Mouse (Mus musculus): ENCODE results near the gene Map7. TPM values are rescaled to one million over a fixed set of nuclear protein-coding genes. Genes with fewer than 3 reads are reported as not detected.
A peak's percentile ranks its signal among the peaks of the same experiment; 100 is the strongest.

Gene Map7
- polyA plus RNA-seq, 1 experiment from 2014 or later = 7.2 TPM

DNA sequence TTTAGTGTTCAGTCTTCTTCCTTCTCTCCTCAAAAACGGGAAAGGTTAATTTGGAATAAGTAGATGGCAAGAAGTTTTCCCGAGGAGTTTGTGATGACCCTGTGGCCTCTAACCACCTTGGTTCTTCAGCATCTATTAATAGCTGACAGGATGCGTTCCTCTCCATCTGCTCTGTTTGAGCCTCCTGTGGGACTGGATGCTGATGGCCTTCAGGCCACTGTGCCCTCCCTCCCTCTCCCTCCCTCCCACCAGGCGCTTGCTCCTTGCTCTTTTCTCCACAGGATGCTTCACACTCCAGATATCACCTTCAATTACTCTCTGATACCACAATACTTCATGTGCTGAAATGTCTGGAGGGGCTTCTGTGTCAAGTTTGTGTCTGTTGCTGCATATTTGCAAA is 10.5 kb downstream of the Map7 start:
- WGBS = 57% methylated on average over 4 of the region's 4 CpGs
- H3K9ac ChIP-seq (ENCODE audit: low read depth, low read length) = no peak overlapping the region
- no peak overlapping the region for H3K4me2 ChIP-seq
- peaks cover 11% of the 10 kb centered on the region for H3K4me1 ChIP-seq (replicated peaks; ENCODE audit: control insufficient read depth, insufficient read depth, low read length)
- H3K27ac ChIP-seq (ENCODE audit: low read depth, low read length) = no peak overlapping the region
- H3K36me3 ChIP-seq (ENCODE audit: control insufficient read depth, insufficient read depth, low read length) = no peaks in the 10 kb centered on the region
- no peak overlapping the region for H3K4me3 ChIP-seq (ENCODE audit: low read depth, low read length)
- ATAC-seq (replicated peaks; ENCODE audit: low FRiP score) = no peak
- H3K27me3 ChIP-seq (replicated peaks; ENCODE audit: control insufficient read depth, insufficient read depth, low read length) = no peaks in the 10 kb centered on the region
- DNase-seq (ENCODE audit: low spot score) = no peak
- no peaks in the 10 kb centered on the region for H3K9me3 ChIP-seq (ENCODE audit: control insufficient read depth, low read length)

DNA sequence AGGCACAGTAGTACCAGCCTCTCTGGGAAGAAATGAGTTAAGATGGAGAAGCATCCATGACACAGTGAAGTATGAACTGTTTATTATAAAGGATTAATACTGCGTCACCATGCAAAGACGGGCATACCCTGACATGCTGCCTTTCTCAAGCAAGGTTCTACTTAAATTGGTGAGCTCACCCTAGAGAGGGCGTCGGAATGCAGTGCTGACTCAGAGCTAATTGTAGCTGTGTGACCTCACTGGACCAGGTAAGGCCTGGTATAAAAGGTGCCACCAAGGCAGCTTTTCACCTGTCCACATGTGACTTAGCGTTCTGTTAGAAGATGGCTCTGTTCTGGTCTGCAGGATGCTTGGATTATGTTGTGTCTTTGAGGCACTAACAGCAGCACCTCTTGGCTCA is 11.0 kb downstream of the Map7 start:
- Histone ChIP-seq H3K4me1 (replicated peaks; ENCODE audit: control insufficient read depth, insufficient read depth, low read length) (peaks cover 11% of the 10 kb centered on the region), H3K9ac (ENCODE audit: low read depth, low read length) (no peak overlapping the region), H3K4me2 (no peak overlapping the region), H3K27me3 (replicated peaks; ENCODE audit: control insufficient read depth, insufficient read depth, low read length) (no peaks in the 10 kb centered on the region), H3K9me3 (ENCODE audit: control insufficient read depth, low read length) (no peaks in the 10 kb centered on the region), H3K4me3 (ENCODE audit: low read depth, low read length) (no peak overlapping the region), H3K27ac (ENCODE audit: low read depth, low read length) (no peak overlapping the region), H3K36me3 (ENCODE audit: control insufficient read depth, insufficient read depth, low read length) (no peaks in the 10 kb centered on the region)
- ATAC-seq (replicated peaks; ENCODE audit: low FRiP score) = no peak
- 77% methylated on average over 5 of the region's 5 CpGs for WGBS
- no peak for DNase-seq (ENCODE audit: low spot score)

DNA sequence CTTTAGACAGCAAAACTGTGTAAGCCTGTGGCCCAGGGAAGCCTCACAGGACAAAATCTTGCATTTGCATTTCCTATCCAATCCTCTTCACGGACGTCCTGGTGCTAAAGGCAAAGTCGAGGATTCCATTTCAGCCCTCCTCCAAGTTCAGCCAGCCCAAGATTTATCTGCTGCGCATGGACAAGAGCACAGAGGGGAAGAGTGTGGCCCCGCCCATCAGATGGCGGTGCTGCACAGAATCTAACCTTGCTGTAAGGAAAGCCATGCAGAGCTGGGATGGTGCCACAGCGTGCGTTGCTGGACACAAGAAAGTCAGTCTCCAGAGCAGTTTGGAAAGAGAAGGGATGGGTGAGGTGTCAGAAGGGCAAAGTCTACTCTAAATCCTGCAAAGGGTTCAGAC is 12.6 kb downstream of the Map7 start:
- Histone ChIP-seq H3K9me3 (ENCODE audit: control insufficient read depth, low read length) (no peaks in the 10 kb centered on the region), H3K4me1 (replicated peaks; ENCODE audit: control insufficient read depth, insufficient read depth, low read length) (peaks cover 5% of the 10 kb centered on the region; the same call in 1 of the 2 replicates), H3K4me2 (no peak overlapping the region), H3K36me3 (ENCODE audit: control insufficient read depth, insufficient read depth, low read length) (no peaks in the 10 kb centered on the region), H3K4me3 (ENCODE audit: low read depth, low read length) (no peak overlapping the region), H3K9ac (ENCODE audit: low read depth, low read length) (no peak overlapping the region), H3K27ac (ENCODE audit: low read depth, low read length) (no peak overlapping the region), H3K27me3 (replicated peaks; ENCODE audit: control insufficient read depth, insufficient read depth, low read length) (no peaks in the 10 kb centered on the region)
- ATAC-seq (replicated peaks; ENCODE audit: low FRiP score) (no peak), DNase-seq (ENCODE audit: low spot score) (no peak)
- 46% methylated on average over 8 of the region's 8 CpGs for WGBS

DNA sequence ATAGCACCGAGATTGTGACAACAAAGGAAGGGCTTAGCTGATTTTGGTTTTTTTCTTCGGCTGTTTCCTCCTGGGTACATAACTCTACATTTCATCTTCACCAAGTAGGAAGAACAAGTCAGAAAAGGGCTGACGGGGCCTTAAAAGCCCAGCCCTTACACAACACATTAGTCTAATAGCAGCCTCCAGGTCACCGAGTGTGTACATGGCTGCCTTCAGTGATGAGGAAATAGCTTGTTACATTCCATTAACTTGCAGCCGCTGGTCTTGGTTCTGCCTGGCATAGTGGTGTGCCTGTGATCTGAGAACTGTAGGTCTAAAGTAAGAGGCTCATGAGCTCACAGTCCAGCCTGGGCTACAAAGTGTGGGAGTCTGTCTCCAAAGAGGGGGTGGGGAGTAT is 16.5 kb downstream of the Map7 start:
- no peak overlapping the region for H3K27ac ChIP-seq (ENCODE audit: low read depth, low read length)
- H3K4me3 ChIP-seq (ENCODE audit: low read depth, low read length) = no peak overlapping the region
- ATAC-seq (replicated peaks; ENCODE audit: low FRiP score) = no peak
- WGBS = 83% methylated on average over 5 of the region's 5 CpGs
- H3K9ac ChIP-seq (ENCODE audit: low read depth, low read length) = no peak overlapping the region
- peaks cover 5% of the 10 kb centered on the region; the same call in 1 of the 2 replicates for H3K4me1 ChIP-seq (replicated peaks; ENCODE audit: control insufficient read depth, insufficient read depth, low read length)
- no peaks in the 10 kb centered on the region for H3K36me3 ChIP-seq (ENCODE audit: control insufficient read depth, insufficient read depth, low read length)
- H3K4me2 ChIP-seq = no peak overlapping the region
- DNase-seq (ENCODE audit: low spot score) = no peak
- H3K27me3 ChIP-seq (replicated peaks; ENCODE audit: control insufficient read depth, insufficient read depth, low read length) = no peaks in the 10 kb centered on the region
- no peaks in the 10 kb centered on the region for H3K9me3 ChIP-seq (ENCODE audit: control insufficient read depth, low read length)

DNA sequence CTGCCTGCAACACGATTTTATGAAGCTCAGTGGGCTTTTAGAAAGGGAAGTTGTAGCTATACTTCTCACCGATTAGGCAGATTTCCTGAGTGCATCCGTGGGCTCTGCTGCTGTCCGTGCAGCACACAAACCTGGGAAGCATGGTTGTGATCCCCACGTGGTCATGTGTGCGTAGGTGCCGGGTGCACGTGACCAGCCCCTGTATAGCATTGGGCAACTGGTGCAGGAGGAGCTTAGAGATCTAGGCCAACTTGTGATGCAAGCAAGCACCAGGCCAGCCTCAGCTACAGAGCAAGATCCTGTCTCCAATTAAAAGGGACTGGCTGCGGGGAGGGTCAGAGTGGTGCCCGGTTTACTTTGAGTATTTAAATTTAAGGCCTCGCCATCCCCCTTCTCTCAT is 18.5 kb downstream of the Map7 start:
- 60% methylated on average over 11 of the region's 11 CpGs for WGBS
- Histone ChIP-seq H3K9ac (ENCODE audit: low read depth, low read length) (no peak overlapping the region), H3K4me3 (ENCODE audit: low read depth, low read length) (no peak overlapping the region), H3K4me2 (no peak overlapping the region), H3K4me1 (replicated peaks; ENCODE audit: control insufficient read depth, insufficient read depth, low read length) (peaks cover 9% of the 10 kb centered on the region), H3K36me3 (ENCODE audit: control insufficient read depth, insufficient read depth, low read length) (no peaks in the 10 kb centered on the region), H3K27me3 (replicated peaks; ENCODE audit: control insufficient read depth, insufficient read depth, low read length) (no peaks in the 10 kb centered on the region), H3K9me3 (ENCODE audit: control insufficient read depth, low read length) (no peaks in the 10 kb centered on the region), H3K27ac (ENCODE audit: low read depth, low read length) (no peak overlapping the region)
- DNase-seq (ENCODE audit: low spot score) (no peak), ATAC-seq (replicated peaks; ENCODE audit: low FRiP score) (no peak)

DNA sequence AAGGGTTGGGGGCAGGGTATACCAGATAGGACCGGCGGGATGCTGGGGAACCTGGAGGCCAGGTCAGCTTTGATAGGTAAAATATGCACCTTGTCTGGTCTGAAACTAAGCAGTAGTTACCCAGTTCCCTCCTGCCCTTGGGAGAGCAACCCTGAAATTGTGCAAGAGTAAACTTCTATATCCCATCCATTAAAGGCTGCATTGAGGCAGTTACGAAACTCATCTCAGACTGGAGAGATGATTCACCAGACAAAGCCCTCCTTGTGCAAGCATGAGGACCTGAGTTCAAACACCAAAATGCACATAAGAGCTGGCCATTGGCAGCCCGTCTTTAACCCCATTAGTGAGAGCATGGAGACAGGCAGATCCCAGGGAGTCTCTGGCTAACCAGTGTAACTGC is 19.2 kb downstream of the Map7 start:
- Histone ChIP-seq H3K27ac (ENCODE audit: low read depth, low read length) (no peak overlapping the region), H3K36me3 (ENCODE audit: control insufficient read depth, insufficient read depth, low read length) (no peaks in the 10 kb centered on the region), H3K27me3 (replicated peaks; ENCODE audit: control insufficient read depth, insufficient read depth, low read length) (no peaks in the 10 kb centered on the region), H3K9me3 (ENCODE audit: control insufficient read depth, low read length) (no peaks in the 10 kb centered on the region), H3K4me1 (replicated peaks; ENCODE audit: control insufficient read depth, insufficient read depth, low read length) (peaks cover 9% of the 10 kb centered on the region), H3K4me2 (no peak overlapping the region), H3K4me3 (ENCODE audit: low read depth, low read length) (no peak overlapping the region), H3K9ac (ENCODE audit: low read depth, low read length) (no peak overlapping the region)
- DNase-seq (ENCODE audit: low spot score) (no peak), ATAC-seq (replicated peaks; ENCODE audit: low FRiP score) (no peak)
- WGBS = 87% methylated on average over 4 of the region's 4 CpGs

DNA sequence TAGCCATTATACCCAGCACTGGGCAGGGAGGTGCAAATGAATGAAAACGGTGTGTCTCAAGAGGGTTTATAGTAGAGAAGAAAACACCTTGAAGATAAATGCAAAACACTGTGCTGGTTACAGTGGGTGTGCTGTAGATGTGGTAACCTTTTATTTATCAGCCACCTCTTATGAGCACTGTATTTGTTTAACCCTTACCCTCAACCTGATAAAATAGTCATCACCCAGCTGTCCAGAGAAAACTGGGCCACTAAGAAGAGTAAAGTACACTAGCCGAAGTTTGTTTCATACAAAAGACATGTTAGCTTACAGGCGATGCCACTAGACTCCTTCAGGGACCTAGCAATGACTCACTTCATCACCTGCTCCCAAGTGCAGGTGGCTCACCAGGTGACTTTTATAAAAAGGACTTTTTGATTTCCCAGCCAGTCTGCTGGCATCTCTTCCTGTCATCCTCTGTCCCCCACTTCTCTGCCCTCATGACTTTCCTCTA is 21.0 kb downstream of the Map7 start:
- Histone ChIP-seq H3K27me3 (replicated peaks; ENCODE audit: control insufficient read depth, insufficient read depth, low read length) (no peaks in the 10 kb centered on the region), H3K4me2 (no peak overlapping the region), H3K36me3 (ENCODE audit: control insufficient read depth, insufficient read depth, low read length) (no peaks in the 10 kb centered on the region), H3K9ac (ENCODE audit: low read depth, low read length) (no peak overlapping the region), H3K9me3 (ENCODE audit: control insufficient read depth, low read length) (no peaks in the 10 kb centered on the region), H3K4me3 (ENCODE audit: low read depth, low read length) (no peak overlapping the region), H3K4me1 (replicated peaks; ENCODE audit: control insufficient read depth, insufficient read depth, low read length) (peaks cover 9% of the 10 kb centered on the region), H3K27ac (ENCODE audit: low read depth, low read length) (no peak overlapping the region)
- ATAC-seq (replicated peaks; ENCODE audit: low FRiP score) (no peak), DNase-seq (ENCODE audit: low spot score) (no peak)
- 77% methylated on average over 3 of the region's 3 CpGs for WGBS

DNA sequence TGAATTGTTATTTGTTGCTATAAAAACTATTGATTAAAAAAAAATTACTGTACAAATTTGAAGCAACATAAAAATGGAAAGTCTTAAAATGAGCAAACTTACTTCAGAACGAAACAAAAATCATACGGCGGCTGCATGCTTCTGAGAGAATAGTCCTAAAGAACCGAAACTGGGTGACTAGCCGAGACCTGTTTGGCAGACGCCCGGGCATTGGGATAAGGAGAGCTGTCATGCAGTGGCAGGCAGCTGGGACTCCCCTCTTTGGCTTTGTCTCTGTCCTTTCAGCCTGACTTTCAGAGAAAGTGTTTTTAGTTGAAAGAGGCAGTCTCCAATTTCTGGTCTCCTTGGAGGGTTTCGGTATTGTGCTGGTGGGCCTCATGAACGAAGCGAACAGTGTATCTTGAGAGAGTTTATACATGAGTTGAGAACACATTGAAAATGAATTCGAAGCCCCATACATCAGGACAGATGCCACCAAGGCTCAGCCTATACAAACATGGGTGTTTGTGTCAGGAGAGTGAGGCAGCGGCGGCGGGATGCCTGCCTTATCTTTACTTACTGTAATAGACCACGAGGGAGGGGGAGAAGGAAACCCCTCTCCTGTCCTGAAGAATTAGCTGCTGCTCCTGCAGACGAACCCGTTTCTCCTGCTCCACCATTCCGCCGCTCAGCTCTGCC is 21.8 kb downstream of the Map7 start:
- no peak; the same call in 1 of the 2 replicates for ATAC-seq (replicated peaks; ENCODE audit: low FRiP score)
- H3K27ac ChIP-seq (ENCODE audit: low read depth, low read length) = no peak overlapping the region
- H3K4me3 ChIP-seq (ENCODE audit: low read depth, low read length) = peak overlapping the region; percentile 15; the same call in 1 of the 2 replicates

DNA sequence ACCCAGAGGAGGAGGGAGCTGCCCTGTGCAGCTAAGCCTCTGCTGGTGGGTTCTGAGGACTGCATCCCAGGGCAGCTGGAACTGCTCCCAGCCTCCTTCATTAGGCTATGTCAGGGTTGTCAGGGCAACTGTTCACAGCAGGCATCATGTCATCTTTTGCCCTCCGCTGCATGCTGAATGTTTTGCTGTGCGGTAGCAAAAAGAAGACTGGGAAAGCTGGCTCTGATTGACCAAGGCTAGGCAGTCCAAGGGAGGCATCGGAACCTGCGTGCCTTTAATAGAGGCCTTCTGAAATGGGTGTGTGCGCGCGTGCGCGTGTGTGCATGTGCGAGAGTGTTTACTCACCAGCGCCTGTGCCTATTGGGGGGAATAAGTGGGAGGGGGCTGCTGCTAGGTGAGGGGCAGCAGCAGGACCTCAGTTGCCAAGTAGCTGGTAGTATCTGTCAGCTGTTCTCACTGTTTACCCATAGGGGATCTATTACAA is 22.4 kb downstream of the Map7 start:
- Histone ChIP-seq H3K9me3 (ENCODE audit: control insufficient read depth, low read length) (no peaks in the 10 kb centered on the region), H3K4me2 (peak overlapping the region; percentile 59), H3K27me3 (replicated peaks; ENCODE audit: control insufficient read depth, insufficient read depth, low read length) (no peaks in the 10 kb centered on the region), H3K4me3 (ENCODE audit: low read depth, low read length) (no peak overlapping the region), H3K27ac (ENCODE audit: low read depth, low read length) (no peak overlapping the region), H3K36me3 (ENCODE audit: control insufficient read depth, insufficient read depth, low read length) (no peaks in the 10 kb centered on the region), H3K4me1 (replicated peaks; ENCODE audit: control insufficient read depth, insufficient read depth, low read length) (peaks cover 9% of the 10 kb centered on the region), H3K9ac (ENCODE audit: low read depth, low read length) (no peak overlapping the region)
- ATAC-seq (replicated peaks; ENCODE audit: low FRiP score) = peak; percentile 79
- DNase-seq (ENCODE audit: low spot score) = peak; percentile 64
- 62% methylated on average over 11 of the region's 11 CpGs for WGBS

More for the DNA sequence above, 21.8 kb downstream of the Map7 start:
- H3K27me3 ChIP-seq (replicated peaks; ENCODE audit: control insufficient read depth, insufficient read depth, low read length) = no peaks in the 10 kb centered on the region
- DNase-seq (ENCODE audit: low spot score) = no peak
- WGBS = 29% methylated on average over 19 of the region's 19 CpGs
- H3K9ac ChIP-seq (ENCODE audit: low read depth, low read length) = 0 out of 2 replicates have a peak overlapping the region, but pooled peaks have one; percentile 14
- no peaks in the 10 kb centered on the region for H3K36me3 ChIP-seq (ENCODE audit: control insufficient read depth, insufficient read depth, low read length)
- peak overlapping the region; percentile 59 for H3K4me2 ChIP-seq
- H3K4me1 ChIP-seq (replicated peaks; ENCODE audit: control insufficient read depth, insufficient read depth, low read length) = peaks cover 9% of the 10 kb centered on the region
- no peaks in the 10 kb centered on the region for H3K9me3 ChIP-seq (ENCODE audit: control insufficient read depth, low read length)

Measured in liver, embryonic 11.5 days (tissue).